Mouse (Mus musculus): Measurements from ENCODE around the gene Esyt2. TPM values are rescaled to one million over a fixed set of nuclear protein-coding genes. Genes with fewer than 3 reads are reported as not detected.

Gene Esyt2
- polyA plus RNA-seq, 1 experiment from 2014 or later: 17.1 TPM

DNA sequence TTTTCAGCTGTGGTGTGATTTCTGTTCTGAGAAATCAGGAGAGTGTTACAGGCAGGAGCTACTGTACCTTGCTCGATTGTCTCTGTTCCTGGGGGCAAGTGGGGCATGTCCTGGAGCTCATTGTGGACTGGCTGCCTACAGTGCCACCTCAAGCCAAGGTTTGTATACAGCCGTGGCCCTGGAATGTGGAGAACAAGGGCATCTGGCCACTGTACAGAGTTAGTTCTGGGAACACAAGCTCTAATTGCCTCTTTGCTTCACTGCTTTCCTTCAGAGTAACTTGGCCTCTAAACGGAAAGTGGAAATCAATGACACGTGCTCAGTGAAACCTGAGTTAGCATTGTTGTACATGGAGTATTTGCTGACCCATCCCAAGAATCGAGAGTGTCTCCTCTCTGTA is 157.6 kb downstream of the Esyt2 start:
- Histone ChIP-seq H3K4me2 (no peak overlapping the region), H3K4me1 (replicated peaks) (0 out of 2 replicates have a peak, but pooled peaks cover 5% of the 10 kb centered on the region), H3K4me3 (no peak overlapping the region), H3K9me3 (replicated peaks) (no peaks in the 10 kb centered on the region), H3K27ac (ENCODE audit: poor library complexity, severe bottlenecking) (no peak overlapping the region), H3K27me3 (replicated peaks) (no peaks in the 10 kb centered on the region), H3K9ac (no peak overlapping the region), H3K36me3 (peaks cover 67% of the 10 kb centered on the region)
- ATAC-seq (ENCODE audit: insufficient number of reproducible peaks, low FRiP score): no peak
- 82% methylated on average over 5 of the region's 5 CpGs for WGBS

Small RNA genes within 50 kb of the gene (microRNA-seq; reads per million reads assigned to microRNA genes)
- not detected for gene Gm23190

Other genes with a start within 250 kb of the Esyt2 start
- gene Zfp386, start 233.5 kb upstream of the Esyt2 start, polyA plus RNA-seq (2016; fragmentation: Nextera tagmentation; extraction: Ambion mirVana): 29.2 and 32.2 TPM in 2 replicates
- gene Vipr2, start 203.5 kb upstream of the Esyt2 start, polyA plus RNA-seq (2016; fragmentation: Nextera tagmentation; extraction: Ambion mirVana): 0.70 and 1.2 TPM in 2 replicates
- gene Wdr60, start 18.2 kb upstream of the Esyt2 start, polyA plus RNA-seq (2016; fragmentation: Nextera tagmentation; extraction: Ambion mirVana): 5.0 TPM in 2 replicates
- gene Gm11027, start 5.8 kb upstream of the Esyt2 start, polyA plus RNA-seq (2016; fragmentation: Nextera tagmentation; extraction: Ambion mirVana): not detected in 2 replicates
- gene Ncapg2, start 124.2 kb downstream of the Esyt2 start, polyA plus RNA-seq (2016; fragmentation: Nextera tagmentation; extraction: Ambion mirVana): 35.8 and 36.7 TPM in 2 replicates
- 0.05 TPM in 2 replicates for gene Ptprn2, start 204.5 kb downstream of the Esyt2 start, polyA plus RNA-seq (2016; fragmentation: Nextera tagmentation; extraction: Ambion mirVana)